Mouse (Mus musculus): ENCODE data around the gene Phldb2. TPM values are rescaled to one million over a fixed set of nuclear protein-coding genes. Genes with fewer than 3 reads are reported as not detected.

The Phldb2 gene
- total and polyA plus RNA-seq, 3 experiments, result 0.04 TPM; not detected in 2

DNA sequence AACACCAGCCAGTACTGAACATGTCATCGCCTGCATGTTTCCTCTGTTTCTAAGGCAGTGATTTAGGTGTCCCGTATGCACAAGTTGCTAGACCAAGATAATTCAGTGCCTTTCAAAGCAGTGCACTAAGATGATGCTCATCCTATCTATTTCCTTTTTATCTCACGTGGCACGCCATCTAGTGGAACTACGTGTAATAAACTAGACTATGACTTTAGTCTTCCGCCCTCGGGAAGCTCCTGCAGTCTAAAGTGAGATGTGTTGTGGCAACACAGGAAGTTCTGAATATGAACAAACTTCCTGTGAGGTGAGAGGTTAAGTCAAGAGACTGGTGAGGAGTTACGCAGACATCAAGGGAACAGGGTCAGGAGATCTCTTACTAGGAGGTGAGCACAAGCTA, 166.8 kb downstream of the Phldb2 start:
- DNase-seq (ENCODE audit: extremely low read depth), result peak; percentile 63
- H3K4me3 ChIP-seq (replicated peaks in 1 of 3; ENCODE audit: low read depth in 2 of 3, low read length in 2 of 3, poor library complexity in 1 of 3), result no peak overlapping the region
- in situ Hi-C loops (cut with MboI; ENCODE audit: low pct_ligation_motif_present, low pct_unique_long_range_greater_than_20kb, low sequenced_read_pairs), result no loop called here

DNA sequence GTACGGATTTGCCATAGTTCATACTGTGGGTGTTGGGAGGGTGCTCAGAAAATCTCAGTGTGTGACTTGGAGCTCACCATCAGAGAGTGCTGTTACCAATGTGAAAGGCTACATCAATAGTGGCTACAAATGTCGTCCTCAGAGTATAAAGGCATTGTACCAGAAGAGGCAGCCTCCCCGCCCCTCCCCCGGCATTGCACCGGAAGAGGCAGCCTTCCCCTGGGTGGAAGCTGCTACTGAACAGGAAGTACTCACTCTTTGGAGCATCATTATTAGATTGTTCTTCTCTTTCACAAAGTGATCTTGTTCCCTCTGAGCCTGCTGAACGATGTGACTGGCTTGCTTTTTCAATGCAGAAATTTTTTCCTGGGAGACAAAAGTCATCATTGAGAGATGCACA, 173.4 kb downstream of the Phldb2 start:
- no peak for DNase-seq (ENCODE audit: extremely low read depth)
- Histone ChIP-seq H3K9me3 (replicated peaks; ENCODE audit: low read length) (no peaks in the 10 kb centered on the region), H3K27me3 (replicated peaks) (no peaks in the 10 kb centered on the region), H3K4me3 (replicated peaks in 1 of 3; ENCODE audit: low read depth in 2 of 3, low read length in 2 of 3, poor library complexity in 1 of 3) (no peak overlapping the region), H3K9ac (ENCODE audit: insufficient read depth, low read depth) (no peak overlapping the region), H3K79me2 (replicated peaks; ENCODE audit: control insufficient read depth, extremely low read depth, insufficient read depth, poor library complexity, severe bottlenecking) (no peaks in the 10 kb centered on the region), H3K4me1 (ENCODE audit: control insufficient read depth in 1 of 2, insufficient read depth in 2 of 2) (peaks cover 3% of the 10 kb centered on the region in 2 experiments; a peak in 2 of 4 replicates), H3K36me3 (replicated peaks in 1 of 2; ENCODE audit: control insufficient read depth in 1 of 2, insufficient read depth in 1 of 2, low read length in 1 of 2) (no peaks in the 10 kb centered on the region), H3K4me2 (ENCODE audit: insufficient read depth, low read depth, poor library complexity, severe bottlenecking) (no peak overlapping the region), H3K27ac (ENCODE audit: insufficient read depth, low read depth) (no peak overlapping the region)
- TF ChIP-seq TCF12 (IDR thresholded peaks at IDR 0.05; ENCODE audit: low read depth, low read length) (no peak), PAX5 (IDR thresholded peaks at IDR 0.05; ENCODE audit: low read length) (no peak), ELF1 (IDR thresholded peaks at IDR 0.05; ENCODE audit: low read depth, low read length) (no peak), USF1 (IDR thresholded peaks at IDR 0.05; ENCODE audit: low read depth, low read length) (no peak), MAZ (IDR thresholded peaks at IDR 0.05; ENCODE audit: low read depth, low read length) (no peak), SIN3A (IDR thresholded peaks at IDR 0.05; ENCODE audit: low read length) (no peak), IRF4 (IDR thresholded peaks at IDR 0.05; ENCODE audit: low read depth, low read length) (no peak), HCFC1 (IDR thresholded peaks at IDR 0.05; ENCODE audit: low read depth, low read length) (no peak), EP300 (IDR thresholded peaks at IDR 0.05; ENCODE audit: low read length) (no peak), GABPA (IDR thresholded peaks at IDR 0.05; ENCODE audit: insufficient replicate concordance, low read depth, low read length) (no peak), MAX (IDR thresholded peaks at IDR 0.05; ENCODE audit: low read length) (no peak), JUN (IDR thresholded peaks at IDR 0.05; ENCODE audit: insufficient read depth, low read depth, low read length) (no peak)
- dilution Hi-C loops (cut with MboI; ENCODE audit: extremely low pct_ligation_motif_present, extremely low pct_unique_long_range_greater_than_20kb, low sequenced_read_pairs), result no loop called here
- in situ Hi-C loops (cut with MboI; ENCODE audit: low pct_ligation_motif_present, low pct_unique_long_range_greater_than_20kb, low sequenced_read_pairs), result no loop called here

More for the DNA sequence above, 166.8 kb downstream of the Phldb2 start:
- no peak overlapping the region for H3K4me2 ChIP-seq (ENCODE audit: insufficient read depth, low read depth, poor library complexity, severe bottlenecking)
- H3K36me3 ChIP-seq (replicated peaks in 1 of 2; ENCODE audit: control insufficient read depth in 1 of 2, insufficient read depth in 1 of 2, low read length in 1 of 2), result no peaks in the 10 kb centered on the region
- H3K79me2 ChIP-seq (replicated peaks; ENCODE audit: control insufficient read depth, extremely low read depth, insufficient read depth, poor library complexity, severe bottlenecking), result no peaks in the 10 kb centered on the region
- no peaks in the 10 kb centered on the region for H3K9me3 ChIP-seq (replicated peaks; ENCODE audit: low read length)
- peaks cover 0 to 6% of the 10 kb centered on the region in 2 experiments; a peak in 1 of 4 replicates for H3K4me1 ChIP-seq (ENCODE audit: control insufficient read depth in 1 of 2, insufficient read depth in 2 of 2)
- no peak overlapping the region for H3K27ac ChIP-seq (ENCODE audit: insufficient read depth, low read depth)
- TF ChIP-seq CTCF (conservative IDR thresholded peaks at IDR 0.05 in 1 of 2, IDR thresholded peaks at IDR 0.05 in 1 of 2; ENCODE audit: low read depth in 2 of 2, low read length in 2 of 2) (peak; percentile 71 to 81), USF1 (IDR thresholded peaks at IDR 0.05; ENCODE audit: low read depth, low read length) (no peak), POLR2AphosphoS2 (IDR thresholded peaks at IDR 0.05; ENCODE audit: low read depth, low read length) (no peak), PAX5 (IDR thresholded peaks at IDR 0.05; ENCODE audit: low read length) (no peak), MEF2A (IDR thresholded peaks at IDR 0.05; ENCODE audit: borderline replicate concordance, low read depth, low read length) (no peak), CHD1 (IDR thresholded peaks at IDR 0.05; ENCODE audit: low read depth, low read length) (no peak), SIN3A (IDR thresholded peaks at IDR 0.05; ENCODE audit: low read length) (no peak), IRF4 (IDR thresholded peaks at IDR 0.05; ENCODE audit: low read depth, low read length) (no peak), MYC (IDR thresholded peaks at IDR 0.05; ENCODE audit: low read depth, low read length) (no peak), E2F4 (IDR thresholded peaks at IDR 0.05; ENCODE audit: insufficient replicate concordance, low read depth, low read length) (no peak), RAD21 (IDR thresholded peaks at IDR 0.05; ENCODE audit: low read depth, low read length) (peak; percentile 49), TCF12 (IDR thresholded peaks at IDR 0.05; ENCODE audit: low read depth, low read length) (no peak), MAZ (IDR thresholded peaks at IDR 0.05; ENCODE audit: low read depth, low read length) (no peak), CHD2 (IDR thresholded peaks at IDR 0.05; ENCODE audit: low read length) (no peak), UBTF (IDR thresholded peaks at IDR 0.05; ENCODE audit: low read depth, low read length) (no peak), ZMIZ1 (IDR thresholded peaks at IDR 0.05; ENCODE audit: low read depth, low read length) (no peak), ZC3H11A (IDR thresholded peaks at IDR 0.05; ENCODE audit: low read depth, low read length) (no peak), KAT2A (IDR thresholded peaks at IDR 0.05; ENCODE audit: insufficient replicate concordance, low read length) (no peak), SMC3 (IDR thresholded peaks at IDR 0.05; ENCODE audit: low read depth, low read length) (peak; percentile 81), MAFK (IDR thresholded peaks at IDR 0.05; ENCODE audit: insufficient replicate concordance, low read length) (no peak), NRF1 (IDR thresholded peaks at IDR 0.05; ENCODE audit: low read depth, low read length) (0 out of 2 replicates have a peak, but pooled peaks have one; percentile 18), EP300 (IDR thresholded peaks at IDR 0.05; ENCODE audit: low read length) (no peak), NELFE (IDR thresholded peaks at IDR 0.05; ENCODE audit: low read depth, low read length) (0 out of 2 replicates have a peak, but pooled peaks have one; percentile 10), TBP (conservative IDR thresholded peaks at IDR 0.05; ENCODE audit: low read depth, low read length) (no peak), MXI1 (IDR thresholded peaks at IDR 0.05; ENCODE audit: low read depth, low read length) (no peak), ZNF384 (IDR thresholded peaks at IDR 0.05; ENCODE audit: low read depth, low read length) (no peak), BHLHE40 (IDR thresholded peaks at IDR 0.05; ENCODE audit: low read depth, low read length) (0 out of 2 replicates have a peak, but pooled peaks have one; percentile 13), ETS1 (conservative IDR thresholded peaks at IDR 0.05; ENCODE audit: low read depth, low read length) (no peak), USF2 (conservative IDR thresholded peaks at IDR 0.05; ENCODE audit: low read depth, low read length) (no peak), HCFC1 (IDR thresholded peaks at IDR 0.05; ENCODE audit: low read depth, low read length) (no peak), ELF1 (IDR thresholded peaks at IDR 0.05; ENCODE audit: low read depth, low read length) (peak; percentile 49; the same call in 1 of the 2 replicates), GABPA (IDR thresholded peaks at IDR 0.05; ENCODE audit: insufficient replicate concordance, low read depth, low read length) (no peak)
- no peak overlapping the region for H3K9ac ChIP-seq (ENCODE audit: insufficient read depth, low read depth)
- dilution Hi-C loops (cut with MboI; ENCODE audit: extremely low pct_ligation_motif_present, extremely low pct_unique_long_range_greater_than_20kb, low sequenced_read_pairs), result no loop called here
- no peaks in the 10 kb centered on the region for H3K27me3 ChIP-seq (replicated peaks)
